Mouse (Mus musculus): ENCODE measurements at regions not wholly inside any gene's neighbourhood (a gene's known extent, or its start where the extent isn't known, plus 50 kb on each side); places are given as distances from the start of the nearest gene placed in this dataset.

GRCm38 (mm10) chr11:65497415-65497814, 227.6 kb upstream of the Myocd start:
- in situ Hi-C loops (cut with MboI, MseI) = loop anchor here (10.0 kb wide), 1 partner anchor 57 kb away; no protein-coding TSS in a partner anchor

- in situ Hi-C loops (cut with MboI, MseI) = loop anchor here (10.0 kb wide), 1 partner anchor 60 kb away; no protein-coding TSS in a partner anchor
Observed at GRCm38 (mm10) chr11:65495034-65495433, 225.2 kb upstream of the Myocd start.

GRCm38 (mm10) chr11:65490426-65490825, 220.6 kb upstream of the Myocd start:
- in situ Hi-C loops (cut with MboI, MseI) = loop anchor here (10.0 kb wide), 1 partner anchor 64 kb away; no protein-coding TSS in a partner anchor

- in situ Hi-C loops (cut with MboI, MseI) = no loop called here
Observed at GRCm38 (mm10) chr11:65475821-65476540, 206.2 kb upstream of the Myocd start.

DNA sequence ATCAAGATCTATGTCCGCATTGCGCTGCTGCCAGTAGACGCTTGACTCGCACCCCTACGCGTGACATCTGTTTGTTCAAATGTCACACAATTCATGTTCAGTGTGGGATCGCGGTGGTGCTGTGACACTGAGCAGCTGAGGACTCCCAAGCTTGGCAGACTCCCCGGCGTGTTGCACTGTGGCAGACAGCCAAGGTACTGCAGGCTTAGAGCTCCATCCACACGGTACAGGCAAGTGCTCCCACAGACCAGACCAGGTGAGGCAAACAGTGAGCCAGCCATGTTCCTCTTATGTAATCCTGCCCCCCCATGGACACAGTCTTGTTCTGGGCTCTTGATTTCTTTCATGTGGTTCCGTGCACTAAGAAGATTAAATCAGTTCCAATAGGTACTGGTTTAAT, 205.5 kb upstream of the Myocd start:
- in situ Hi-C loops (cut with MboI, MseI) = no loop called here

- in situ Hi-C loops (cut with MboI, MseI) = no loop called here
Observed at GRCm38 (mm10) chr11:65469762-65470741, 200.3 kb upstream of the Myocd start.

DNA sequence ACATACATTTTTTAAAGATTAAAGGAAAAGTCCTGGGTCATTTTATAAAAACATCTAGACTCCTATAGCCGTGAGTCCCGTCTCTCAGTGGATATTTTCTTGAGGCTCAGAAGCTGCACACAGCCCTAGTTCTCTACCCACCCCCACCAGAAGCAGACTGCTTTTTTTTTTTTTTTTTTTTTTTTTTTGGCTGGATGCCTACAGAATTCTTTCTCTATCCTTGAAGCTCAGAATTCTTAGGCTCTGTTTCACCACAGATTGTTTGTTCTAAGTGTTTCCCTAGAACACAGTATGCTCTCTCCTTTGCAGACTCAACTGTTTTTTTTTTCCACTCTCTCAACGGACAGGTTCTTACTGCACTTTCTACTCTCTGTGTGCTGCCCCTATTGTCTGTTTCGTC, 191.3 kb upstream of the Myocd start:
- in situ Hi-C loops (cut with MboI, MseI) = no loop called here

DNA sequence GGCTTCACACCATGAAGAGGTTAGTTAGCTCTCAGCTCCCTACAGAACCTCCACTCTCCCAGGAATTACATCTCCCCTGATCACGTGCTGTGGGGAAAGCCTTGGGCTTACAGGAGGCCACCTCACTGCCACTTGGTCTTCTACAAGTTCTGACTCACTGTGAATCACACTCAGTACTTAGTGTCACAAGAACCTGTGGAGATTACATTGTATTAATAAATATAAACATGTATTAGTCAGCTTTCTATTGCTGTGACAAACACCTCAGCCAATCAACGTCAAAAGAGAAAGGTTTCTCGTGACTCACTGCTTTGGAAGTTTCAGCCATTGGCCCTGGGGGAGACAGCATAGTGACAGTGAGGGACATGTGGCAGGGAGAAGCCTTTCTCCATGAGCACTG, 178.6 kb upstream of the Myocd start:
- in situ Hi-C loops (cut with MboI, MseI) = no loop called here

GRCm38 (mm10) chr11:65443466-65444024, 173.8 kb upstream of the Myocd start:
- in situ Hi-C loops (cut with MboI, MseI) = no loop called here

- in situ Hi-C loops (cut with MboI, MseI) = no loop called here
Observed at GRCm38 (mm10) chr11:65435699-65436161, 165.9 kb upstream of the Myocd start.

GRCm38 (mm10) chr11:65421889-65422288, 152.1 kb upstream of the Myocd start:
- in situ Hi-C loops (cut with MboI, MseI) = no loop called here

GRCm38 (mm10) chr11:65408621-65409020, 138.8 kb upstream of the Myocd start:
- in situ Hi-C loops (cut with MboI, MseI) = loop anchor here (10.0 kb wide), 1 partner anchor 344 kb away; no protein-coding TSS in a partner anchor

GRCm38 (mm10) chr11:65402460-65403154, 132.8 kb upstream of the Myocd start:
- in situ Hi-C loops (cut with MboI, MseI) = loop anchor here (10.0 kb wide), 1 partner anchor 338 kb away; no protein-coding TSS in a partner anchor

DNA sequence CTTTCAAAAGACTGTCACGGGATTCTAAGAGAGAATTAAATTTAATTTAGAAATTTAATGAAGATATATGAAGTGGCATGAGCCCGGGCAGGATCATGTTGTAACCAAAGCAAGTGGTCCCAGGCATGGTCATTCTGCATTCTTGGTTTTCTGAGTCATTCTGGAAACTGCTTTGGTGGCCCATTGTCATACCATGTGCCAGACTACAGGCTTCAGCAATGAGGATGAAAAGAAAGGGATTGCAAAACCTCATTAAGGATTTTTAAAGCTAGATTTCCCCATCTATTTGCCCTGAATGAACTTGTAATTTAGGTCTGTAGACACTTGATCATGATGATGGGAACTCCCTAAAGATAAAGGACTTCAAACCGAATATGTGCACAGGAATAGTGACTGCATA, 119.4 kb upstream of the Myocd start:
- in situ Hi-C loops (cut with MboI, MseI) = no loop called here

GRCm38 (mm10) chr11:65386291-65387061, 116.7 kb upstream of the Myocd start:
- in situ Hi-C loops (cut with MboI, MseI) = no loop called here

DNA sequence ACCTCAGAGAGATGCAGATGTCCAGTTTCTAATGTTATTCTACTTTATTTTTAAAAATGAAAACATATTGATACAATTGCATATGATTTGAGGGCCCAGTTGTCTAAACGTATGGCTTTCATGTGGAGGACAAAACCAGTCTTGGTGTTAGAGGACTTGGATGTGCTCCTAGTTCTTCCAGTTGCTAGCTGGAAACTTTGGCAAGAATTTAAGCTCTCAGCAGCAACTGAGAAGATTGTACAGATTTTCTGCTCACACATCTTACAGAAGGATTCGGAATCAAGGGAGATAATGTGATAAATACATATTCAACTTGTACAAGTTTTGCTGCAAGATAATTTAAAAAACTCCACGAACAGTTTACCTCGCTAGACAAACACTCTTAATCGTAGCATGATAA, 105.6 kb upstream of the Myocd start:
- in situ Hi-C loops (cut with MboI, MseI) = no loop called here

DNA sequence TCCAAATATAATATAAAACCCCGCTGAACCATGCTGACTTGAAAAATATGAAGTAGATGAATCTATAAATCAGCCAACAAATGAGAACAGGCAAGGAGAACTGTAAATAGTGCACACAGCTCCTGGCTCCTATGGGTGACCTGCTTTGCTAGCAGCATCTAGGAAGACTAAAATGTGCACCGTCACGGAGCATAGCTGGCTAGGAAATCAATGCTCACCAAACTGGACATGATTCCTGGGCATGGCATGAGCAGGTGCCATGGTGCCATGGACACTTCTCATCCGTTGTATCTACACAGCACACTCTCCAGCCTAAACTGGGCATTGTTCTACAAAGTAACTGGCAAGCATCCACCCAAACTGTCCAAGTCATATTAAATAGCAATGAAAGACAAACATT, 103.3 kb upstream of the Myocd start:
- in situ Hi-C loops (cut with MboI, MseI) = no loop called here

- in situ Hi-C loops (cut with MboI, MseI) = no loop called here
Observed at GRCm38 (mm10) chr11:65372309-65372811, 102.6 kb upstream of the Myocd start.

DNA sequence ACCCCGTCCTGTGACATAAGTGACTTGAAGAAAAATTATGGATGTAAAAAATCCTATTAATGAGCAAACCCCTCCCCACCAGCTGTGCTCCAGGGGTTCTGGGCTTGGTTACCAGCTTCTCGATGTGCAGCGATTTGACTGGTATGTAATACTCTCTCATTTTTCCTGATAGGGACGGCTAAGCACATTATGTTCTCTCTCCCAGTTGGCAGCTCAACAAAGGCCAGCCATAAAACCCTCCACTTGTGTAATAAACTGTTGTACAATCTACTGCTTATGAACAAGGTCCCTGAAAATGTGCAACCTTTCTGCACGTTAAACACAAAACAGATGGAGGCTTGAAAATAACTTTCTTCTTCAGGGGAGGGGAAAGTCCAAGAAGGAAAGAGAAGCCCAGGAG, 98.0 kb upstream of the Myocd start:
- in situ Hi-C loops (cut with MboI, MseI) = no loop called here

DNA sequence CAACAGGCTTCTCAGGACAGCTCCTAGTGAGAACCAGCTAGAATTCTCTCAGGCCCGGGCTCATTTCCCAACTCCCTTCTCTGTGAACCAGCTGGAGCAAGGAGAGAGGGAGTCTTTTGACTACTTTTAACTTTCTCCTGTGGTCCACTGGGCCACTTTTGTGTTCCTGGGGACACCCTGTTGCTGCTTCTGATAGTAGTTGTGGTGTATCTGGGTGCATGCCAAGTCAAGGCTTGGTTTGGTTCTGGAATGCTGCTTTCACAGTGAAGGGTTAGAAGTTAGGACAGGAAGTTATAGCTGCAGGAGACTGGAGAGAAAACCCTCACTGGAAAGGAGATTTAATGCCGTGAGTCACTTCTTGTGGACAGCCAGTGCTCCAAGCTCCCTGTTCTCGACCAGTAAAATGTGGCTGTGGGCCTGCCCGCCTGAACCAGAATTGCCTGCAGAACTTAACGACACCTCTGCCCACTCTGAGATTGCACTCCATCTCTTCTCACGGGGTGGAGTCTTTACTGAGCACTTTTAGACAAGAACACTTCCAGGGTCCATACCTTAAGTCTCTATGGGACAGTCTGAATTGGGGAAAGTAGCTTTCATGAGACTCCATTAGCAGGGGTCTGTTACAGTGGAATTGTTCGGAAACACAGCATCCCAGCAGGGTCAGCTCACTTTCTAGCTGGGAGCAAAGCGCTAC, 97.0 kb upstream of the Myocd start:
- in situ Hi-C loops (cut with MboI, MseI) = no loop called here
